Mouse (Mus musculus) C2C12 (cell line): ENCODE measurements around the gene Fam19a5.

Experiments used
- CTCF ChIP-seq: IDR thresholded peaks from one replicate; pipeline ENCODE4 v1.5.1; 2011; ENCODE audit not compliant: control insufficient read depth, insufficient read depth, insufficient read length
- USF1 ChIP-seq: IDR thresholded peaks from one replicate; pipeline ENCODE4 v1.6.1; 2011; ENCODE audit warnings: low read depth, mild to moderate bottlenecking, control low read depth, moderate library complexity

GRCm38 (mm10) chr15:87583921-87584621 lies 40.0 kb downstream of the Fam19a5 start:
- TF ChIP-seq CTCF, result no peak
- no peak for TF ChIP-seq USF1
